Mouse (Mus musculus) Patski (cell line): ENCODE measurements at regions not wholly inside any gene's neighbourhood (a gene's known extent, or its start where the extent isn't known, plus 50 kb on each side); places are given as distances from the start of the nearest gene placed in this dataset.
A peak's percentile ranks its signal among the peaks of the same experiment; 100 is the strongest.

Experiments
- ATAC-seq: fragments of 100-300 bp; one replicate; pipeline ENCODE4 v1.8.0; 2021
- CTCF ChIA-PET: fragments of 350-600 bp; sonication (Branson Sonifier 250); formaldehyde crosslinking; loops from one replicate; lab custom pipeline; 2022; ENCODE audit warnings: inconsistent platforms; lab: Charles Lee
- POLR2A ChIA-PET: fragments of 350-600 bp; sonication (Branson Sonifier 250); formaldehyde crosslinking; loops from one replicate; lab custom pipeline; 2022; ENCODE audit warnings: antibody characterized with exemption, inconsistent platforms; lab: Charles Lee
- DNase-seq: peaks from one replicate; pipeline ENCODE4 v3.0.0-alpha.2; 2011; ENCODE audit warnings: low read depth, low spot score
- H3K27me3 ChIP-seq: fragments of 371-371 bp; one replicate; pipeline ENCODE4 v1.5.1; 2021
- CTCF ChIP-seq: fragments of 100-300 bp; IDR thresholded peaks from one replicate; pipeline ENCODE4 v1.5.1; 2021
- in situ Hi-C: fragments of 300-500 bp; cut with MboI; formaldehyde crosslinking; loops from 3 replicates; pipeline ENCODE4 v1.11.1; 2018; ENCODE audit warnings: low pct_unique_long_range_greater_than_20kb, mixed read lengths

DNA sequence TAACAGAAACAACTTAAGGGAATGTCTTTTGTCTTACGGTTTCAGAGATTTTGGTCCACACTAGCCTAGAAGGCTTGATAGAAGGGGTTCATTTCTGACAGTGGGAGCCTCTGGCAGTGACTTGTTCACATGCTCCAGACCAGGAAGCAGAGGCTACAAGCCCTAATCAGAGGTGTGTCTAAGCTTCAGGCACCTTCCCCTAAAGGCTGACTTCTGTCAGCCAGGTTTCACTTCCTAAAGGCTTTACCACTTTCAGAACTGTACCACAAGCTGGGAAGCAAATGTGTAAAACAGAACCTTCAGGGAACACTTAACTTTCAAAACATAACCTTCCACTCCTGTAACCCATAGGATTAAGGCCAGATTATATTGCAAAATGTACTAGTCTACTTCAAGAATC, 180.9 kb downstream of the Galc start:
- POLR2A ChIA-PET = no interaction called here
- no peak for TF ChIP-seq CTCF
- CTCF ChIA-PET = interaction anchor here (1.3 to 1.9 kb wide), 2 partner anchors 9 to 10 kb away, joined by 3 to 6 read pairs; no protein-coding TSS in a partner anchor
- H3K27me3 ChIP-seq = no peaks in the 10 kb centered on the region
- no peak for ATAC-seq
- no peak for DNase-seq
- in situ Hi-C loops = no loop called here

DNA sequence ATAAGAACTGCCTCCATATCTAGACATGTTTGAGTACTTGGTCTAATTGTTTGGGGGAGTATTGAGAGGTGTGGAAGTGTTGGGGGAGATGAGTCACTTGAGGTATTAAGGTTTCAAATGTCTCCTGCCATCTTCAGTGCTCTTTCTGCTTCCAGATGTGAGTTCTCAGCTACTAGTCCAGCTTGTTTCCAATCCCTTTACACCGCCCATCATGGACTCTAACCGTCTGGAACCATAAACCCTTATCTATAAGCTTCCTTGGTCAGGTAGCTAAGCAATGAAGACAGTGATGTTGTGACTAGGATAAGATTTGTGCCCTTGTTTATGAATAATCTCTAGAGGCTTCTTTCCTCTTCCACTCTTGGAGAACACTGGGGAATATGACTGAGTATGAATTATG, 183.7 kb downstream of the Galc start:
- in situ Hi-C loops = no loop called here
- CTCF ChIA-PET = no interaction called here
- no peaks in the 10 kb centered on the region for H3K27me3 ChIP-seq

DNA sequence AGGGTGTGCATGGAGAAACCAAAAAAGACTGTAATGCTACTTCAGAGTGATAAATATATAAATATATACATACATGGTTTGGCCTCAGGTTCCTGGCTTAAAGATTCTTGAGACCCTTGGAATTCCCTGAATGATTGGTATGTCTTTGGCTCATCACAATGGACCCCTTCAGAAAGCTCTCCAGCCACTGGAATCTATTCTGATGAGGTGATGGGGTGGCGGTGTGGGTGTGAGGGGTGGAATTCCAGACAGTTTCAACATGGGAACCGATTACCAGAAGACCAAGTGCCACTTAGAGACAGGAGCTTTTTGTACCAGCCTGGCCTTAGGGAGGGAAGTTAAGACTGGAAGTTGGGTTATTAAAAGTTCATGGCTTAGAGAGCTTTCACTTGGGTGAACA, 190.1 kb downstream of the Galc start:
- ATAC-seq (peak; percentile 54), DNase-seq (no peak)
- CTCF ChIA-PET = interaction anchor here (1.0 to 1.7 kb wide), 2 partner anchors 9 to 38 kb away, joined by 3 to 6 read pairs; no protein-coding TSS in a partner anchor
- in situ Hi-C loops = no loop called here
- no peak for TF ChIP-seq CTCF
- no peaks in the 10 kb centered on the region for H3K27me3 ChIP-seq
- POLR2A ChIA-PET = no interaction called here

More for the DNA sequence above, 183.7 kb downstream of the Galc start:
- ATAC-seq = no peak
- no peak for DNase-seq
- TF ChIP-seq CTCF = no peak
- POLR2A ChIA-PET = no interaction called here

DNA sequence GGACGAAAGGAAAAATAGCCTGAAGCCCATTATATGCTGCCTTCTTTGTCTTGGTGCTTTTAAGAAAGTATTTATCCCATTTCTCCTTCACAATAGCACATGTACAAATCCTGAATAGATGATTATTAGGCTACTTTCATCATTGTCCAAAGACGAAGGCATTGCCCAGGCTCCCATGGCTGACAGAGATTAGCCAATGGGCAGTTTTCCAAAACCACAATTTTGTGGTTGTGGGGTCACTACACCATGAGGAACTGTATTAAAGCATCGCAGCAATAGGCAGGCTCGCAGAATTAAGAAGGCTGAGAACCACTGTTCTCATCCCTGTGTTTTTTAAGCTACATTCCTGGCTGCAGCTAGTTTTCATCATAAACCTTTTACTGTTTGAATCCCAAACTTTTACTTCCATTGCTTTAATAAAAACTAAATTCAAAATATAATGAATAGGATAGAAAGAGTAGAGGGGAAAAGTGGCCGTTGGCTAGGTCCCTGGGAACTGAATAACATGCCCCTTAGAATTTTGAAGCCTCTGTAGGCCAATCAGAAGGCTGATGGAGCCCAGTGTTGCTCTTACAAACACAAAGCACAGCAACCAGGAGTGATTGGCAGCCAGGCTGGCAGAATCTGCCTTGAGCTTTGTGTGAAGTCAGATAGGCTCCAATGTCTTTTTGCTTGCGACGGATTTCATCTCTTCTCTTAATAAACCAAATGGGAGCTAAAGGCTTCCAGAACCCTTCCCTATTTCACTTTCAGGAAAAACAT, 199.7 kb downstream of the Galc start:
- in situ Hi-C loops = no loop called here
- DNase-seq = peak; percentile 54
- ATAC-seq = peak; percentile 57
- TF ChIP-seq CTCF = no peak
- CTCF ChIA-PET = no interaction called here
- no peaks in the 10 kb centered on the region for H3K27me3 ChIP-seq
- POLR2A ChIA-PET = interaction anchor here (0.6 kb wide), 1 partner anchor 15 kb away, joined by 5 read pairs; no protein-coding TSS in a partner anchor

DNA sequence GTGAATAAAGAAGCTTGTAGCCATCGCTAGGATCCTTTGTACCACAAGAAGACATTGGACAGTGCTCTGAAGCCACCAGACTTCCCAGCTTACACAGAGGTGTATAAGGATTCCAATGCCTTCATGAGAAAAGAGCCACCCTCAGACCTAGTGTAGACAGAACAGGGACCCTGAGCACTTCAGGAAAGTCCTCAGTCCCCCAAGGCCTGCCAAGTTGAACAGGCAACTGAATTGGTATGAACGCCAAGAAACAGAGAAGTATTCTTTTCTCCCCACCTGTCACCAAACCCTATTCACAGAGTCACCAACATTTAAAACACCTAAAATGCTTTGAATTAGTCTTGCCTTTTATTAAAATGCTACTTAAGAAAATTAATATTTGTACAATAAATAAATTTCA, 200.3 kb downstream of the Galc start:
- H3K27me3 ChIP-seq = no peaks in the 10 kb centered on the region
- POLR2A ChIA-PET = no interaction called here
- DNase-seq (no peak), ATAC-seq (no peak)
- CTCF ChIA-PET = no interaction called here
- in situ Hi-C loops = no loop called here
- no peak for TF ChIP-seq CTCF

DNA sequence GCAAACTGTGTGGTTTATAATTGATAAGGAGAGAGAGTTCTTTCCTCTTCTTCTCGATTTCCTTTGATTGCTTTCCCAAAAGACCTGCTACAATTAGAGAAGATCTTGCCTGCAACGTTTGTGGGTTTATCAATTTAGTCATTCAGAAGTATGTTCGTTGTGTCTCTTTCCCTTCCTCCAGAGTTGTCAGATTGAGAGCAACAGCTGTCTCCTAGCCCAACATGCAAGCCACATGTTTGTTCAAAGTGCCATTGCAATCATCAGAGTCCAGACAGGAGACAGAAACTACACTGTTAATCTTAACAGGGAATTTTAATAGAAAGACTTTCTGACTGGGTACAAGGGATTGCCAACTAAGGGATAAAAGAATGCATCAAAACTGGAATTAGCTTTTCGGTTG, 208.3 kb downstream of the Galc start:
- no peaks in the 10 kb centered on the region for H3K27me3 ChIP-seq
- no peak for ATAC-seq
- ChIA-PET POLR2A (no interaction called here), CTCF (no interaction called here)
- in situ Hi-C loops = no loop called here
- DNase-seq = no peak
- no peak for TF ChIP-seq CTCF

DNA sequence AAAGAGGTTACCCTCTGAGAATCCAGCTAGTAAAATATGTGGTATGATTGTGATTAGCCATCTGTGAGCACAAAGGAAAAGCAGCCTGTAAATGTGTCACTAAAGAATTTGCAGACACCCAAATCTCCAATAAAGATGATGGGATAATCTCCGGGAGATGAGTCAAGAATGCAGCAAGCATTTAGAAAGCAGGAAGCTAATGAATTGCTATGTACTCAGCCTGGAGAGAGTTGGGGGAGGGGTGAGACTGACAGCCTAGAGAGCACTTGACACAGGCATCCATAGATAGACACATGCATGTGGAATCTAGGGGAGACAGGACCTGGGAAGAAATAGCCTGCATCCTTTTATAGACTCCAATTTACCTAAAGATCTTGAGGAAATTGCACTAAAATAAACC, 208.8 kb downstream of the Galc start:
- H3K27me3 ChIP-seq = no peaks in the 10 kb centered on the region
- ATAC-seq (peak; percentile 93), DNase-seq (peak; percentile 70)
- TF ChIP-seq CTCF = no peak
- ChIA-PET CTCF (no interaction called here), POLR2A (no interaction called here)
- in situ Hi-C loops = no loop called here

DNA sequence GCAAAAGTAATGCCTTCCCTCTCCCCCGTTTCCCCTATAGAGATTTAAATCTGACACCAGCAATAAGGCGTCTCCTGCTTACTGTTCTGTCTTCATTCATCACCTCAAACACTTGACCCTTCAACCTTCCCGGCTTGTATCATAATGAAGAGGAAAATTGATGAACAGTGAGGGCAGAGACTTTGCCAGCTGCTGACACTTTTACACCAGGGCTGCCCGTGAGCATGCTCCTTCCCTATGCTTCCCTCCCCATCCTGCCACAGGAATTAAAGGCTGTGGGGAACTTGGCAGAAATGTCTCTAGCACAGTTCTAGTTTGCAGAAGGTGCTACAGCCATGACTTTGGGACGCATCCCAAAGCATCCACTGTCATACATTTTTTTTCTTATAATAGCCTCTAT, 209.2 kb downstream of the Galc start:
- ChIA-PET POLR2A (no interaction called here), CTCF (no interaction called here)
- in situ Hi-C loops = no loop called here
- no peak for DNase-seq
- peak; percentile 91 for ATAC-seq
- no peaks in the 10 kb centered on the region for H3K27me3 ChIP-seq
- TF ChIP-seq CTCF = no peak

DNA sequence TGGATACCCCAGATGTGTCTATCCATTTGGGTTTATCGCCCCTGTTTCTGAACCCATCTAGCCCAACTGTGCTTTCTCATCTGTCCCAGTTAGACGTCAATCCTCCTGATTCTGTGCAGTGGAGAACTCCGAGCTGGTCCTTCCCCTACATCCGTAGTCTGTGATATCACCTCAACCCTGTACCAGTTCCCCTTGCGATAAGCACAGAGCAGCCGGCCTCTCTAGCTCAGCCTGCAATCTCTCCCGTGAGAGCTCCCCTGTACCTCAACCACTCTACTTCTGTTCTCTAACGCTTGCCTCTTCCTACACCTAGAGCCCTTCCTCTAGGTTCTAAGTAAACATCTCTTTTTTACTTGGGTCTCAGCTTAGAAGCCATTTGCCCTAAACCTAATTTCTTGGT, 211.5 kb downstream of the Galc start:
- no peak for DNase-seq
- H3K27me3 ChIP-seq = no peaks in the 10 kb centered on the region
- ChIA-PET POLR2A (no interaction called here), CTCF (no interaction called here)
- no peak for TF ChIP-seq CTCF
- in situ Hi-C loops = no loop called here
- no peak for ATAC-seq

DNA sequence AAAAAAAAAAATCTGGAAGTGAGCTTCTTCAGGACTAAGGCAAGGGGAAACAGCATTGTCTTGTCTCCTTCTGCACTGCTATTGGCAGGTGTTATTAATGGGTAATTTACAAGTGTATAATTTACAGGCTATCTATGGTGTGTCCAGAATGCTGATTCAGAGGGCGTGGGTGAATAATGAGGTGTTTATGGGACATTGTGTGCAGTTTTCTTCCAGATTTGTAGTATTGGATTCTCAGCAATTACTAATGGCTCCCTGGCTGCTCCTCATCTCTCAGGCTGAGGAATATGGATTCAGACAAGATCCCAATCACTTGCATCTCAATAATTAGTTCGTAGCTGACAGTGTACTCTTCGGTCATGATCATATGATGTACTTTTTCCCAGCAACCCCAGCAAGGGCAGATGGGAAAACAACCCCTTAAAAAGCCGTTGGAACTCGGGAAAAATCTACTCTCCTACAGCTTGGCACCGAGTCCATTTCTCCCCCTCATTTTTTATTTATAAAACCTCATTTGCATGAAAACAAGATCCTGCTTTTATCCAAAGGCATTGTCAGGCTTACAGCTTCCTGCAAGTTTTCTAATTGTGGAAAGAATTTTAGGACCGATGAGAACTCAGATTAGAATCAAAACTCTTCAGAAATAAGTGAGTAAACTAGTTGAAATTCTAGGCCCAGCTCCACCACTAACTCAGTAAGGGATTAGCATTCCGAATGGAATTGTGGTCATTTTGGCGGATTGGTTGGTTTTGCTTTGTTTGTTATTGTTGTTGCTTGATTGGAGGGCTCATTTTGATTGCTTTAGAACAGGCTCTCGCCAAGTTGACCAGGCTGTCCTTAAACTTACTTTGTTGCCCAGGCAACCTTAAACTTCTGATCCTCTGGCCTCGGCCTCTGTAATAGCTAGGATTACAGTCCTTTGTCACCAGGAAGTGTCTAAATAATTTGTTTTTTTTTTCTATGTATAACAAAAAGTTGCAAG, 212.5 kb downstream of the Galc start:
- in situ Hi-C loops = no loop called here
- no peak for DNase-seq
- no peak for ATAC-seq
- no peaks in the 10 kb centered on the region for H3K27me3 ChIP-seq
- ChIA-PET CTCF (no interaction called here), POLR2A (no interaction called here)
- TF ChIP-seq CTCF = no peak
